Comparison of ENCODE assay signal across 20 mouse cellular contexts in genomic region chr1:40254347-40255057, GRCm38 (mm10). TPM values are rescaled to one million over a fixed set of nuclear protein-coding genes. Genes with fewer than 3 reads are reported as not detected.
DNase-seq lines count a peak whose midpoint lies in the region; ATAC-seq and TF ChIP-seq lines count a peak whose summit lies in the region.
"Had no signal": no experiment of that assay in that cellular context is flagged by ENCODE, and none has a peak within 500 bp of the region (broad histone marks: within the 10 kb centered on the region; RNA-seq: fewer than 3 reads in every experiment).

No protein-coding gene starts in this region.

- TF ChIP-seq EP300 in liver, postnatal 0 days (IDR thresholded peaks at IDR 0.05; ENCODE audit: low read depth) = no peak

- no peaks in the 10 kb centered on the region for H3K27me3 ChIP-seq in intestine, embryonic 14.5 days (replicated peaks; ENCODE audit: control insufficient read depth, insufficient read depth, low read length)
- no peaks in the 10 kb centered on the region for H3K27me3 ChIP-seq in intestine, embryonic 16.5 days (replicated peaks; ENCODE audit: control insufficient read depth, insufficient read depth, low read length)
- H3K27me3 ChIP-seq in liver, embryonic 13.5 days = no peaks in the 10 kb centered on the region
- H3K27me3 ChIP-seq in liver, postnatal 0 days (ENCODE audit: insufficient read depth, low read length) = no peaks in the 10 kb centered on the region
- H3K27me3 ChIP-seq: forebrain, embryonic 12.5 days; heart, embryonic 12.5 days had no signal

- H3K4me2 ChIP-seq in intestine, embryonic 14.5 days (ENCODE audit: low read length) = no peak overlapping the region
- H3K4me2 ChIP-seq in intestine, embryonic 16.5 days (ENCODE audit: low read depth, low read length) = no peak overlapping the region
- H3K4me2 ChIP-seq in liver, embryonic 13.5 days = no peak overlapping the region
- H3K4me2 ChIP-seq in liver, postnatal 0 days (ENCODE audit: low read depth, low read length) = no peak overlapping the region
- H3K4me2 ChIP-seq: forebrain, embryonic 12.5 days; heart, embryonic 12.5 days; hindbrain, embryonic 14.5 days had no signal

- no peak for TF ChIP-seq CTCF in liver, postnatal 0 days (IDR thresholded peaks at IDR 0.05; ENCODE audit: low read depth)

- no peak overlapping the region for H3K9ac ChIP-seq in intestine, embryonic 14.5 days (ENCODE audit: low read length)
- no peak overlapping the region for H3K9ac ChIP-seq in intestine, embryonic 16.5 days (ENCODE audit: low read depth, low read length)
- H3K9ac ChIP-seq in liver, embryonic 13.5 days = no peak overlapping the region
- H3K9ac ChIP-seq in liver, postnatal 0 days (replicated peaks) = no peak overlapping the region
- H3K9ac ChIP-seq: forebrain, embryonic 12.5 days; heart, embryonic 12.5 days; hindbrain, embryonic 14.5 days had no signal

- H3K4me1 ChIP-seq in intestine, embryonic 14.5 days (replicated peaks; ENCODE audit: control insufficient read depth, insufficient read depth, low read length) = no peaks in the 10 kb centered on the region
- H3K4me1 ChIP-seq in intestine, embryonic 16.5 days (ENCODE audit: control insufficient read depth, insufficient read depth, low read length) = no peaks in the 10 kb centered on the region
- 0 out of 2 replicates have a peak, but pooled peaks cover 2% of the 10 kb centered on the region for H3K4me1 ChIP-seq in liver, embryonic 13.5 days (replicated peaks)
- H3K4me1 ChIP-seq in liver, postnatal 0 days (ENCODE audit: insufficient read depth) = peaks cover 5% of the 10 kb centered on the region
- H3K4me1 ChIP-seq: forebrain, embryonic 12.5 days; heart, embryonic 12.5 days had no signal

- 48% methylated on average over 3 of the region's 3 CpGs for WGBS in intestine, embryonic 14.5 days
- WGBS in intestine, embryonic 16.5 days = 47% methylated on average over 3 of the region's 3 CpGs
- 50% methylated on average over 3 of the region's 3 CpGs for WGBS in liver, embryonic 13.5 days (ENCODE audit: insufficient replicate concordance)
- 55% methylated on average over 3 of the region's 3 CpGs for WGBS in liver, postnatal 0 days (ENCODE audit: insufficient replicate concordance)

- no peak overlapping the region for H3K27ac ChIP-seq in intestine, embryonic 14.5 days (ENCODE audit: low read depth)
- no peak overlapping the region for H3K27ac ChIP-seq in intestine, embryonic 16.5 days (ENCODE audit: low read length)
- peak overlapping the region; percentile 29; the same call in 1 of the 2 replicates for H3K27ac ChIP-seq in liver, embryonic 13.5 days
- 0 out of 2 replicates have a peak overlapping the region, but pooled peaks have one; percentile 22 for H3K27ac ChIP-seq in liver, postnatal 0 days (ENCODE audit: low read depth)
- H3K27ac ChIP-seq: forebrain, embryonic 12.5 days; hindbrain, embryonic 10.5 days; hindbrain, embryonic 14.5 days had no signal

- peak; percentile 40; the same call in 1 of the 2 replicates for ATAC-seq in intestine, embryonic 14.5 days (replicated peaks; ENCODE audit: low FRiP score, low TSS enrichment, low read depth)
- ATAC-seq in intestine, embryonic 16.5 days = no peak
- ATAC-seq in liver, embryonic 13.5 days (ENCODE audit: low read depth) = peak; percentile 79
- ATAC-seq in liver, postnatal 0 days = peak; percentile 77
- ATAC-seq: CD4-positive, CD25-positive, alpha-beta regulatory T cell, adult 4 months; forebrain, embryonic 16.5 days had no signal

- no peaks in the 10 kb centered on the region for H3K36me3 ChIP-seq in intestine, embryonic 14.5 days (ENCODE audit: control insufficient read depth, insufficient read depth, low read length)
- H3K36me3 ChIP-seq in intestine, embryonic 16.5 days (ENCODE audit: control insufficient read depth, insufficient read depth, low read length) = no peaks in the 10 kb centered on the region
- H3K36me3 ChIP-seq in liver, embryonic 13.5 days = no peaks in the 10 kb centered on the region
- peaks cover 2% of the 10 kb centered on the region; the same call in 1 of the 2 replicates for H3K36me3 ChIP-seq in liver, postnatal 0 days (replicated peaks; ENCODE audit: insufficient read depth, low read length)
- H3K36me3 ChIP-seq: forebrain, embryonic 12.5 days; G1E; heart, embryonic 12.5 days; hindbrain, embryonic 10.5 days had no signal

- peak; percentile 19 for DNase-seq in embryo, embryonic 10.5 days (ENCODE audit: low spot score)
- DNase-seq in embryo, embryonic 11 days = no peak
- DNase-seq in intestine, embryonic 14.5 days (ENCODE audit: low spot score) = no peak
- no peak for DNase-seq in liver, embryonic 13.5 days
- no peak for DNase-seq in liver, postnatal 0 days
- no peak for DNase-seq in spleen, adult 18-20 months
- DNase-seq in MN1 (ENCODE audit: low spot score) = no peak
- DNase-seq: adrenal gland, postnatal 10 days; B cell, adult 2 months; cerebellum, adult 11-12 months; cerebellum, adult 9-11 months; gastrocnemius, postnatal 10 days had no signal

- no peaks in the 10 kb centered on the region for H3K9me3 ChIP-seq in intestine, embryonic 14.5 days (ENCODE audit: control insufficient read depth, low read length)
- H3K9me3 ChIP-seq in intestine, embryonic 16.5 days (ENCODE audit: control insufficient read depth, low read length) = no peaks in the 10 kb centered on the region
- H3K9me3 ChIP-seq in liver, embryonic 13.5 days (replicated peaks) = no peaks in the 10 kb centered on the region
- no peaks in the 10 kb centered on the region for H3K9me3 ChIP-seq in liver, postnatal 0 days (ENCODE audit: low read length)
- H3K9me3 ChIP-seq: forebrain, embryonic 12.5 days; G1E; heart, embryonic 12.5 days; hindbrain, embryonic 10.5 days had no signal

- no peak overlapping the region for H3K4me3 ChIP-seq in intestine, embryonic 14.5 days (ENCODE audit: low read depth, low read length)
- no peak overlapping the region for H3K4me3 ChIP-seq in intestine, embryonic 16.5 days (ENCODE audit: low read length)
- H3K4me3 ChIP-seq in liver, embryonic 13.5 days (replicated peaks) = no peak overlapping the region
- no peak overlapping the region for H3K4me3 ChIP-seq in liver, postnatal 0 days (ENCODE audit: low read depth, low read length)
- H3K4me3 ChIP-seq: forebrain, embryonic 12.5 days; heart, embryonic 12.5 days; hindbrain, embryonic 10.5 days had no signal

RNA-seq across cellular contexts. Expression of gene Il1r1, which starts 29.6 kb away (rescaled TPM):
- 7.3 and 8.6 TPM in 2 replicates for polyA plus RNA-seq in intestine, embryonic 14.5 days (2014; fragmentation: Nextera tagmentation; extraction: Ambion mirVana)
- 5.0 and 5.4 TPM in 2 replicates for polyA plus RNA-seq in intestine, embryonic 16.5 days (2015; fragmentation: Nextera tagmentation; extraction: Ambion mirVana)
- polyA plus RNA-seq in liver, embryonic 13.5 days (2015; fragmentation: Nextera tagmentation; extraction: Ambion mirVana) = 9.2 and 12.3 TPM in 2 replicates
- 12.7 and 15.1 TPM in 2 replicates for polyA plus RNA-seq in liver, postnatal 0 days (2015; fragmentation: Nextera tagmentation; extraction: Ambion mirVana)
- polyA plus RNA-seq: CD4-positive, CD25-positive, alpha-beta regulatory T cell, adult 4 months; G1E had no signal

Comparison
In these comparisons a context has a peak if more than half of its experiments do, and no peak if none do; other contexts are left out.
1. H3K27ac ChIP-seq: peak in liver, embryonic 13.5 days (single experiment) and liver, postnatal 0 days (single experiment); none in intestine, embryonic 14.5 days (single experiment) and intestine, embryonic 16.5 days (single experiment).